In genomic region chr12:80530052-80530451, GRCm38 (mm10) we compare ENCODE assay signal across 25 mouse cellular contexts. TPM values are rescaled to one million over a fixed set of nuclear protein-coding genes. Genes with fewer than 3 reads are reported as not detected.
A peak's percentile ranks its signal among the peaks of the same experiment; 100 is the strongest.
DNase-seq lines count a peak whose midpoint lies in the region; ATAC-seq and TF ChIP-seq lines count a peak whose summit lies in the region.
"Had no signal": no experiment of that assay in that cellular context is flagged by ENCODE, and none has a peak within 500 bp of the region (broad histone marks: within the 10 kb centered on the region; RNA-seq: fewer than 3 reads in every experiment).

No protein-coding gene starts in this region.

- intact Hi-C loops in heart, postnatal 14 days (cut with DNase I): no loop called here
- intact Hi-C loops in gastrocnemius, postnatal 14 days (cut with DNase I; ENCODE audit: low total_unique reads): no loop called here

- H3K4me3 ChIP-seq in heart, embryonic 11.5 days (ENCODE audit: low read depth, low read length): no peak overlapping the region
- H3K4me3 ChIP-seq in layer of hippocampus, adult 2 months: no peak overlapping the region
- no peak overlapping the region for H3K4me3 ChIP-seq in cortical plate, adult 2 months (ENCODE audit: insufficient read depth, low read length)
- H3K4me3 ChIP-seq: heart, embryonic 13.5 days; limb, embryonic 12.5 days; liver, embryonic 12.5 days; midbrain, embryonic 10.5 days; myocyte had no signal

- H3K27ac ChIP-seq in heart, embryonic 11.5 days (ENCODE audit: low read depth, low read length): no peak overlapping the region
- H3K27ac ChIP-seq in layer of hippocampus, adult 2 months: peak overlapping the region; percentile 56
- 0 out of 2 replicates have a peak overlapping the region, but pooled peaks have one; percentile 18 for H3K27ac ChIP-seq in cortical plate, adult 2 months (ENCODE audit: insufficient read depth, low read length)
- H3K27ac ChIP-seq: heart, embryonic 13.5 days; limb, embryonic 12.5 days; liver, embryonic 12.5 days; midbrain, embryonic 10.5 days had no signal

- TF ChIP-seq CTCF in layer of hippocampus, adult 2 months (conservative IDR thresholded peaks at IDR 0.05): no peak
- no peak for TF ChIP-seq CTCF in cortical plate, adult 2 months (IDR thresholded peaks at IDR 0.05; ENCODE audit: extremely low read depth, insufficient read depth, low read length)

- no peaks in the 10 kb centered on the region for H3K9me3 ChIP-seq in heart, embryonic 11.5 days (replicated peaks; ENCODE audit: control insufficient read depth, low read length)
- H3K9me3 ChIP-seq: heart, embryonic 13.5 days; limb, embryonic 12.5 days; liver, embryonic 12.5 days; midbrain, embryonic 10.5 days had no signal

- no peaks in the 10 kb centered on the region for H3K27me3 ChIP-seq in heart, embryonic 11.5 days (ENCODE audit: control insufficient read depth, insufficient read depth, low read length)

- TF ChIP-seq POLR2A in cortical plate, adult 2 months (IDR thresholded peaks at IDR 0.05; ENCODE audit: extremely low read depth, insufficient read depth, low read length): no peak

- no peaks in the 10 kb centered on the region for H3K36me3 ChIP-seq in heart, embryonic 11.5 days (ENCODE audit: control insufficient read depth, insufficient read depth, low read length)
- H3K36me3 ChIP-seq: heart, embryonic 13.5 days; limb, embryonic 12.5 days; liver, embryonic 12.5 days; midbrain, embryonic 10.5 days had no signal

- DNase-seq in heart, postnatal 14 days: peak; percentile 42 to 52
- no peak for DNase-seq in layer of hippocampus, adult 2 months (ENCODE audit: low spot score in 2 of 2)
- DNase-seq in layer of hippocampus, postnatal 14 days (ENCODE audit: low spot score in 2 of 2): no peak
- DNase-seq in gastrocnemius, postnatal 14 days: peak; percentile 30
- no peak for DNase-seq in embryo, embryonic 11 days
- DNase-seq: adrenal gland, adult 8-10 months; cerebellum, adult 11-12 months; cerebellum, postnatal 25 days; layer of hippocampus, postnatal 36 days; lung, adult 2 months; thymus, postnatal 25 days had no signal

- no peak for ATAC-seq in heart, embryonic 11.5 days (replicated peaks; ENCODE audit: insufficient number of reproducible peaks, low FRiP score, low TSS enrichment)
- ATAC-seq: forebrain, embryonic 14.5 days; hindbrain, embryonic 16.5 days; intestine, embryonic 16.5 days; liver, embryonic 12.5 days; midbrain, embryonic 16.5 days had no signal

- H3K9ac ChIP-seq in heart, embryonic 11.5 days (ENCODE audit: low read depth, low read length): no peak overlapping the region
- H3K9ac ChIP-seq: heart, embryonic 13.5 days; limb, embryonic 12.5 days; liver, embryonic 12.5 days had no signal

- WGBS in heart, embryonic 11.5 days (ENCODE audit: insufficient replicate concordance): 82% methylated on average over 2 of the region's 2 CpGs

- no peaks in the 10 kb centered on the region for H3K4me1 ChIP-seq in heart, embryonic 11.5 days (ENCODE audit: control insufficient read depth, insufficient read depth, low read length)
- H3K4me1 ChIP-seq in cortical plate, adult 2 months (ENCODE audit: control insufficient read depth, insufficient read depth, low read length): peaks cover 26% of the 10 kb centered on the region

- no peak overlapping the region for H3K4me2 ChIP-seq in heart, embryonic 11.5 days
- H3K4me2 ChIP-seq: heart, embryonic 13.5 days; limb, embryonic 12.5 days; liver, embryonic 12.5 days had no signal

RNA-seq across cellular contexts. Expression of gene Galnt16, which starts 12.0 kb away (rescaled TPM):
- total RNA-seq in heart, postnatal 14 days (2021): 1 to 10 TPM; 7.1 to 7.6 TPM
- 1.0 and 1.3 TPM in 2 replicates for polyA plus RNA-seq in heart, embryonic 11.5 days (2014; fragmentation: Nextera tagmentation; extraction: Ambion mirVana)
- total RNA-seq in layer of hippocampus, adult 2 months (2021): 100 to 1,000 TPM; 166 to 181 TPM
- total RNA-seq in layer of hippocampus, postnatal 14 days (2021): 100 to 1,000 TPM; 126 to 127 TPM
- polyA plus RNA-seq in cortical plate, adult 2 months (2012; rRNA removed): 30.7 and 32.5 TPM in 2 replicates
- 10 to 100 TPM in 1 of 2 experiments, 1 to 10 TPM in 1; 8.9 to 11.1 TPM for total RNA-seq in gastrocnemius, postnatal 14 days (2021)
- total RNA-seq: hematopoietic stem cell, adult 5-6 weeks; MEL had no signal
- polyA plus RNA-seq: C2C12 had no signal

Comparison
In these comparisons a context has a peak if more than half of its experiments do, and no peak if none do; other contexts are left out.
1. DNase-seq: peak in heart, postnatal 14 days (2 of 2) and gastrocnemius, postnatal 14 days (single experiment); none in layer of hippocampus, adult 2 months (0 of 2), layer of hippocampus, postnatal 14 days (0 of 2) and embryo, embryonic 11 days (single experiment).
2. RNA of gene Galnt16, which starts 12.0 kb away (total RNA-seq): 166 to 181 TPM in layer of hippocampus, adult 2 months and 126 to 127 TPM in layer of hippocampus, postnatal 14 days; 8.9 to 11.1 TPM in gastrocnemius, postnatal 14 days and 7.1 to 7.6 TPM in heart, postnatal 14 days; every median in the first group is over 10 times any median in the second.